Mouse (Mus musculus) embryonic fibroblast, embryonic 13.5 days (primary cell): ENCODE results near the gene Pdcd6ip.

Experiments
- CTCF ChIP-seq: IDR thresholded peaks from 2 replicates; pipeline ENCODE4 v1.5.1; 2011; ENCODE audit warnings: mild to moderate bottlenecking, control low read depth, low read length, moderate library complexity, borderline replicate concordance; ENCODE audit not compliant: insufficient read depth
- POLR2A ChIP-seq: IDR thresholded peaks from 2 replicates; pipeline ENCODE4 v1.6.1; 2011; ENCODE audit warnings: low read depth, mild to moderate bottlenecking, control low read depth, low read length, moderate library complexity

DNA sequence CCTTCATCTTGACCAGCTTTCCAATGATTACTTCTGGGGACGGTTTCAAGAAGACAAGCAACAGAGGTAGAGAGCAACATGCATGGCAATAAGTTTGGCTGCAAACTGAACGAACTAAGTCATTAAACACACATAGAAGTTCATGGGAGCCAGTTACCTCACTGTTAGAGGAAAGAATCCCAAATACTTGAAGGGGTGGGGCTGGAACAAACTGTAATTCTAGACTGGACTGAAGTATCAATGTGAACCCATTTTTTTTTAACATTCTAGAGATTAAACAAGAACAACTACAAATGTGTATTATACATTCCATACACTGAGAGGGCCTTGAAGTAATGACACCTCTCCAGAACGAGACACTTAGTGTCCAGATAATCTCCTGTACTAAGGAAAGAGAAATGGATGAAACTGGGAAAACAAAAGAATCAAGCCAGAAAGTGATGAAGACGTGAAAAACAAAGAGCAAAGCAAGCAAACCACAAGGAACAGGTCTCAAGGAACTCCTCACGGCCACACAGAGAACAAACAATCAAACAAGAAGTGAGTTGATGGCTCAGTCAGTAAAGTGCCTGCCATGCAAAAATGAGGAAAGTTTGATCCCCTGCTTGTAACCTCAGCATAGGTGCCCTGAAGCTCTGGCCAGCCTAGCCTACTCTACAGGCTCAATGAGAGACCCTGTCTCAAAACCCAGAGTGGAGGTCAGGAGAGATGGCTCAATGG lies 6.5 kb downstream of the Pdcd6ip start:
- no peak for TF ChIP-seq CTCF
- no peak for TF ChIP-seq POLR2A
